Mouse (Mus musculus): ENCODE data around the gene Runx1.

Runx1 gene

DNA sequence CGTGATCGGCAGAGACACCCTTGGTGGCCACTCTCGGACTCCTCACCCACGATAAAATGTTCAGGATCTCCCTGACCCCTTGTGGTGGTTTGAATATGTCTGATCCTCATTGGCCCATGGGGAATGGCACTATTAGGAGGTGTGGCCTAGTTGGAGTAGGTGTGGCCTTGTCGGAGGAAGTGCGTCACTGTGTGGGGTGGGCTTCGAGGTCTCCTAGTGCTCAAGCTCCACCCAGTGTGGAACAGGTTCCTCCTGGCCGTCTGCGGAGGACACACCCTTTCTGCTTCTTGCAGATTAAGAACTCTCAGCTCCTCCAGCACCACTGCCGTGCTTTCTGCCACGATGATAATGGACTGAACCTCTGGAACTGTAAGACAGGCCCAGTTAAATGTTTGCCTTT lies 254.7 kb downstream of the Runx1 start:
- no peak for DNase-seq (ENCODE audit: low spot score in 2 of 2)

DNA sequence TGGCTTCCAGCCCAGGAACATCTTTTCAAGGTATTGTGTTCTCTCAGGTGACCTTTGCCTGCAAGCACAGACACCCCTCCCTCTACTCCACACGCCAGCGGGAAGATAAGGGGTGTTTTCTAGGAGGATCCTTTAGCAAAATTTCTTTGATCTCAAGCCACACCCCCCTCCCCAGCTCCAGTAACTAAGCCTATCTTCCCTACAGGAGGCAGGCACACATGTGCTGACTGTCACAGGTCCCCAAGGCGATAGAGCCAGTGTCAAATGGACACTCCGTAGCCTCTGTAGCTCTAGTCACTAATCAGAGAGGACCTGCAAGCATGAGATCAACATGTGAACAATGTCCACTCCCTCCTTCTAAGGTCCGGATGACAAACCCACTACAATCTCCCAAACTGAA lies 259.8 kb downstream of the Runx1 start:
- DNase-seq (ENCODE audit: low spot score in 2 of 2), result no peak

DNA sequence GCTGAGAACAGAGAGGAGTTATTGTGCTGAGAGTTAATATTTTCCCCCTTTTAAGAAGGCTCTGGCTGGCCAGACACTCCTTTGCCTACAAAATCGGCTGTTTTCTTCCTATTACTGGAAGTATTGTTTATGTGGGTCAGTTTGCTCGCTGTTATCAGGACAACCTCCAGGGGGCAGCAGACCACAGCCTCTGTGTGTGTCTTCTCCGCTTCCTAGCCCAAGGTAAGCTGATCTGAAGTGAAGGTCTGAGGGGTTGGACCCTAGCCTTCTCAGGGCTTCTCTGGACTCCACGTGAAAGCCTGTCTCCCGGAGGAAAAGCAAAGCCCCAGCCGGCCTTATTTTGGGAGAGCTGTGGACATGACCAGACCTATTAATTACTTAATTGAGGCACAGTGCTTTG lies 260.2 kb downstream of the Runx1 start:
- DNase-seq (ENCODE audit: low spot score in 2 of 2), result peak; percentile 62 to 86

DNA sequence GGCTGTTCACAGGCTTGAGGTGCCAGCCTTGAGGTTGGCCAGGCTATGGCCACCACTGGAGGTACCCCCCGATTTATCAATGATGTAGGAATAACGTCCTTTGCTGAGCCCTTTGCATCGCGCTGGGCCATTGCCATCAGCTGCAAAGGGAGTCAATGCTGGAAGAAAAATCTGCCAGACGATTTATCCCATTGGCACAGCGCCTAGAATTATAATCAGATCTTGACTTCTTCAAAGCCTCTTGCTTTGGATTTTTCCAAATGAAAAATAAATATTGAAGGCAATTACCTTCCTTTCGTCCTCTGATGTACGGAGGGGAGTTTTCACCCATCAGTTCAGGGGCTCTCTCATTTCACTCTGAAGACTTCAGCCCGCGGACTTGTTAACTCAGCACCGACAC lies 260.7 kb downstream of the Runx1 start:
- no peak for DNase-seq (ENCODE audit: low spot score in 2 of 2)

DNA sequence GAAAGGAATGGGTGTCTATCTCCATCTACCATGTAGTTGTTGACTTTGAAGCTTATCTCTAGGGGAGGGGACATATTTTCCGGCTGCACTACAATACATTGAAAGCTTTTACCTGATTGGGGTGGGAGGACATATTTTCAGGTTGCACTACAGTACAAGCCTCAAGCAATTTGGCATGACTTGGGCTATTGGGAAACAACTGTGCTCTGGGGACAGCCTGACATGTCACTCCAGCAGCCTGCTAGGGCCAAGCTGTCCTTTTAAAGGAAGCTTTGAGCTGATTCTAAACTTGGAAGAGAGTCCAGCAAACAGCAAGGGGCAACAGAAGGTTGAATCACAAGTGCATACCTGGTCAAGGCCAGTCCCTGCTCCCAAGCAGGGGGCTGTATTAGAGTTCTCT lies 270.9 kb downstream of the Runx1 start:
- no peak for DNase-seq (ENCODE audit: low spot score in 2 of 2)

DNA sequence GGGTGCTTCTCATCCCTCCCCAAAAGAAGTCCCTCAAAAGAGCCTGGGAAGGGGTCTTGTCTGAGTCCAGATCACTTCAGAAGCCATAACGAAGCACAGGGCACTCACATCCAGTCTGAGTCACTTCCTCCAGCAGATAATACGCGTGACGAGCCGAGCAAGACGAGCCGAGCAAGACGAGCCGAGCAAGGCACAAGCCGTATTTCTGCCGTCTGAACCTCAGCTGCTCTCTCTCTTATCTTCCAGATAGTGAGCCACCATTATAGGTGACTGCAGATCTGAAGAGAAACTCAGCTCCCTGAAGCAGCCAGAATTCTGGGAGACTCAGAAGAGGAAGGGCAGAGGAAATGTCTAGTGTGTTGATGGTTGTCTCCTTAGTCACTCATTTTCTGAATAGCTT lies 273.1 kb downstream of the Runx1 start:
- DNase-seq (ENCODE audit: low spot score in 2 of 2), result no peak

DNA sequence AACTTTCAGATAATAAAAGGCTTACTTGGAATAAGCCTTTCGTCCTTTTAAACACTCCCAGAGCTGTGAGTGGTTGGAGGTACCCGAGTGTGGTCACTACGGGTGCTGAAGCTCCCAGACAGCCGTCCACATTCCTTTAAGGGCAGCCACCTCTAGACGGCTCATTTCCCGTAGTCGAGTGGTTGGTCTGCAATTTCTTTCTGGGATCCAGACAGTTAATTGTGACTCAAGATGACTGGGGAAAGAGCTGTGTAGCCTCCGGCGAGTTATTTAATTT lies 273.9 kb downstream of the Runx1 start:
- no peak for DNase-seq (ENCODE audit: low spot score in 2 of 2)

All from thymus, postnatal 10 days (tissue).